Mouse (Mus musculus): Measurements from ENCODE around the gene Gm49333. TPM values are rescaled to one million over a fixed set of nuclear protein-coding genes. Genes with fewer than 3 reads are reported as not detected.

The Gm49333 gene
- polyA plus RNA-seq, 2 experiments: 0.04 TPM; not detected in 1

GRCm38 (mm10) chr16:20628871-20629391, 17.5 kb downstream of the Gm49333 start:
- Histone ChIP-seq H3K27ac (no peak overlapping the region), H3K4me3 (ENCODE audit: insufficient read depth in 1 of 2, low read depth in 2 of 2, low read length in 2 of 2) (no peak overlapping the region), H3K9ac (replicated peaks) (no peak overlapping the region), H3K27me3 (ENCODE audit: control insufficient read depth, insufficient read depth, low read length) (peaks cover 27% of the 10 kb centered on the region), H3K4me2 (ENCODE audit: low read depth) (no peak overlapping the region), H3K9me3 (ENCODE audit: control insufficient read depth, low read length) (no peaks in the 10 kb centered on the region), H3K4me1 (replicated peaks; ENCODE audit: control insufficient read depth in 2 of 2, insufficient read depth in 2 of 2, low read length in 1 of 2) (no peaks in the 10 kb centered on the region), H3K36me3 (replicated peaks; ENCODE audit: control insufficient read depth, insufficient read depth, low read depth) (no peaks in the 10 kb centered on the region)
- TF ChIP-seq EP300 (IDR thresholded peaks at IDR 0.05; ENCODE audit: low read depth) (no peak), CTCF (IDR thresholded peaks at IDR 0.05; ENCODE audit: low read depth) (no peak)
- DNase-seq (ENCODE audit: low read depth in 3 of 3, low spot score in 3 of 3) (no peak), ATAC-seq (ENCODE audit: insufficient read depth) (no peak)
- WGBS (ENCODE audit: insufficient replicate concordance): 56% methylated on average over 11 of the region's 11 CpGs

DNA sequence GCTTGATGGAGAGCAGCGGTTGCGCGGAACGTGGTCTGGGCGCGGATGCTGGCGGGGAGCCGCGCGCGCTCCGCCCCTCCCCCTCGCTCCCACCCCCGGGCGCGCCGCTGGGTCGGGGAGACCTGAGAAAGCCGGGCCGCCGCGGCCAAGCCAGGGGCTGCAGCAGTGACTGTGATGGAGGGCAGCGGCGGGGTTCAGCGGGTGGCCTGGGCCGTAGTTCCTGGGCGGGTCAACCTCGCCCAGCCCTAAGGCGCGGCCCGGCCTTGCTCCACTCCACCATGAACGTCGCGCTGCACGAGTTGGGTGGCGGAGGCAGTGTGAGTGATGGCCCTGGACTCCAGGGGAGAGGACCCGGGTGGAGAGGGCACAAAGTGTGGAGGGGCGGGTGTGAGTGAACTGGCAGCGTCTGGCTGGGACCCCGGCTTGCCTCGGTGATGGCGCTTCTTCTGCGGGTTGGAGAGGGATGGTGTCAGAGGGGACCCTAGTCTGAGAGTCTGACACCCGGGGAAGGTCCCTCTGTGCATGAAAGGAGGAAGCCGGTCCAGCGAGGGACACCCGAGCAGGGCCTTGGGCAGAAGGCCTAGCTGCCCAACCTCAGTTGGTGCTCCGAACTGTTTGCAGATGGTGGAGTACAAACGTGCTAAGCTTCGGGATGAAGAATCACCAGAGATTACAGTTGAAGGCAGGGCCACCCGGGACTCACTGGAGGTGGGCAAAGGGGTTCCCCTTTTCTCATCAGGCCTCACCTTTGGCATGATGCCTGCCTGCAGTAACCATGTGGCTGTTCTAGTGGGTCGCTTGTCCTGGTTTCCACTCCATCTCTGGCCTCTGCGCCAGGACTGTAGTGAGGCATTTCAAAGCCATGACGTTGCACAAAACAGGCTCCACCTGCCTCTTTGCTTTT, 18.6 kb downstream of the Gm49333 start, which contains the start of gene Ece2:
Gene Ece2, plus strand, starts transcription at position 98 of the 904 bp plus-strand sequence.
- TF ChIP-seq CTCF (IDR thresholded peaks at IDR 0.05; ENCODE audit: low read depth) (no peak), EP300 (IDR thresholded peaks at IDR 0.05; ENCODE audit: low read depth) (no peak)
- H3K36me3 ChIP-seq (replicated peaks; ENCODE audit: control insufficient read depth, insufficient read depth, low read depth): no peaks in the 10 kb centered on the region
- H3K9ac ChIP-seq (replicated peaks): no peak within 1 kb of the TSS
- 12% methylated on average over 54 of the region's 54 CpGs for WGBS (ENCODE audit: insufficient replicate concordance)
- no peaks in the 10 kb centered on the region for H3K9me3 ChIP-seq (ENCODE audit: control insufficient read depth, low read length)
- peak within 1 kb of the TSS in 1 of 2 experiments; percentile 41; a peak in 2 of 4 replicates for H3K4me3 ChIP-seq (ENCODE audit: insufficient read depth in 1 of 2, low read depth in 2 of 2, low read length in 2 of 2)
- no peak for DNase-seq (ENCODE audit: low read depth in 3 of 3, low spot score in 3 of 3)
- peaks cover 27% of the 10 kb centered on the region for H3K27me3 ChIP-seq (ENCODE audit: control insufficient read depth, insufficient read depth, low read length)
- ATAC-seq (ENCODE audit: insufficient read depth): no peak
- H3K27ac ChIP-seq: no peak within 1 kb of the TSS
- H3K4me1 ChIP-seq (replicated peaks; ENCODE audit: control insufficient read depth in 2 of 2, insufficient read depth in 2 of 2, low read length in 1 of 2): no peaks in the 10 kb centered on the region
- peak within 1 kb of the TSS; percentile 53 for H3K4me2 ChIP-seq (ENCODE audit: low read depth)

DNA sequence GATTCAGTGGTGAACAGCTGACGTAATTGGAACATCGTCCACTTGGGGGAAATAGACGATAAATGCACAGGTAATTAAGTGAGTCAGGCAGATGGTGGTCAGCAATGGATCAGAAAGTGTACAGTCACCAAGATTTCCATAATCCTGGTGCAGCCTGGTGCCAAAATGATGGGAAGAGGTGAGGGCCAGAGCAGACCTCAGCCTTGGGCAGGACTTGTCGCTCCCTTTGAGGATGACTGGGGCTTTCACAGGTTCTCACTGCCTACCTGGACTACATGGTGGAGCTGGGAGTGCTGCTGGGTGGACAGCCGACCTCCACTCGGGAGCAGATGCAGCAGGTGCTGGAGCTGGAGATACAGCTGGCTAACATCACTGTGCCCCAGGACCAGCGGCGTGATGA, 26.0 kb downstream of the Gm49333 start:
- H3K9ac ChIP-seq (replicated peaks): no peak overlapping the region
- TF ChIP-seq EP300 (IDR thresholded peaks at IDR 0.05; ENCODE audit: low read depth) (no peak), CTCF (IDR thresholded peaks at IDR 0.05; ENCODE audit: low read depth) (no peak)
- no peak overlapping the region for H3K4me3 ChIP-seq (ENCODE audit: insufficient read depth in 1 of 2, low read depth in 2 of 2, low read length in 2 of 2)
- H3K9me3 ChIP-seq (ENCODE audit: control insufficient read depth, low read length): no peaks in the 10 kb centered on the region
- DNase-seq (ENCODE audit: low read depth in 3 of 3, low spot score in 3 of 3) (no peak), ATAC-seq (ENCODE audit: insufficient read depth) (no peak)
- no peaks in the 10 kb centered on the region for H3K36me3 ChIP-seq (replicated peaks; ENCODE audit: control insufficient read depth, insufficient read depth, low read depth)
- H3K4me2 ChIP-seq (ENCODE audit: low read depth): no peak overlapping the region
- no peaks in the 10 kb centered on the region for H3K27me3 ChIP-seq (ENCODE audit: control insufficient read depth, insufficient read depth, low read length)
- no peaks in the 10 kb centered on the region for H3K4me1 ChIP-seq (replicated peaks; ENCODE audit: control insufficient read depth in 2 of 2, insufficient read depth in 2 of 2, low read length in 1 of 2)
- no peak overlapping the region for H3K27ac ChIP-seq
- WGBS (ENCODE audit: insufficient replicate concordance): 56% methylated on average over 8 of the region's 8 CpGs

DNA sequence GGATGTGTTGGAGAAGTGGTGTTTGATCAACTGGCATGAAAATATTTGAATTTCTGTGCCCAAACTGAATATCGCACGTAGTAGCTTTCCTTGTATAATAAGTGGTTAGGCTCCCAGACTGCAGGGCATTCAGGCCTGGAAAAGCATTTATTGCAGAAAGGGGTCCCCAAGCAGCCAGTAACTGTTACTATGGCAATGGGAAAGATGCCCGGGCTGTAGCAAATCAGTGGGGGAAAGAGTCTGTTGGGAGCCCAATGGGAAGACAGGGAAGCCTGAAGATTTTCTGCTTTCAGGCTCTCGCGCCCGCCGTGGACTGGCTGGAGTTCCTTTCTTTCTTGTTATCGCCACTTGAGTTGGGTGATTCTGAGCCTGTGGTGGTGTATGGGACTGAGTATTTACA, 27.0 kb downstream of the Gm49333 start:
- DNase-seq (ENCODE audit: low read depth in 3 of 3, low spot score in 3 of 3) (no peak), ATAC-seq (ENCODE audit: insufficient read depth) (no peak)
- no peaks in the 10 kb centered on the region for H3K27me3 ChIP-seq (ENCODE audit: control insufficient read depth, insufficient read depth, low read length)
- TF ChIP-seq CTCF (IDR thresholded peaks at IDR 0.05; ENCODE audit: low read depth) (no peak), EP300 (IDR thresholded peaks at IDR 0.05; ENCODE audit: low read depth) (no peak)
- no peak overlapping the region for H3K9ac ChIP-seq (replicated peaks)
- H3K4me1 ChIP-seq (replicated peaks; ENCODE audit: control insufficient read depth in 2 of 2, insufficient read depth in 2 of 2, low read length in 1 of 2): no peaks in the 10 kb centered on the region
- H3K4me2 ChIP-seq (ENCODE audit: low read depth): no peak overlapping the region
- H3K9me3 ChIP-seq (ENCODE audit: control insufficient read depth, low read length): no peaks in the 10 kb centered on the region
- 74% methylated on average over 8 of the region's 8 CpGs for WGBS (ENCODE audit: insufficient replicate concordance)
- no peaks in the 10 kb centered on the region for H3K36me3 ChIP-seq (replicated peaks; ENCODE audit: control insufficient read depth, insufficient read depth, low read depth)
- H3K4me3 ChIP-seq (ENCODE audit: insufficient read depth in 1 of 2, low read depth in 2 of 2, low read length in 2 of 2): no peak overlapping the region
- no peak overlapping the region for H3K27ac ChIP-seq

GRCm38 (mm10) chr16:20642161-20642560, 30.8 kb downstream of the Gm49333 start:
- Histone ChIP-seq H3K27ac (no peak overlapping the region), H3K4me1 (replicated peaks; ENCODE audit: control insufficient read depth in 2 of 2, insufficient read depth in 2 of 2, low read length in 1 of 2) (no peaks in the 10 kb centered on the region), H3K36me3 (replicated peaks; ENCODE audit: control insufficient read depth, insufficient read depth, low read depth) (no peaks in the 10 kb centered on the region), H3K27me3 (ENCODE audit: control insufficient read depth, insufficient read depth, low read length) (no peaks in the 10 kb centered on the region), H3K9ac (replicated peaks) (no peak overlapping the region), H3K4me2 (ENCODE audit: low read depth) (no peak overlapping the region), H3K4me3 (ENCODE audit: insufficient read depth in 1 of 2, low read depth in 2 of 2, low read length in 2 of 2) (no peak overlapping the region), H3K9me3 (ENCODE audit: control insufficient read depth, low read length) (no peaks in the 10 kb centered on the region)
- WGBS (ENCODE audit: insufficient replicate concordance): under 1% methylated on average over 8 of the region's 8 CpGs
- TF ChIP-seq EP300 (IDR thresholded peaks at IDR 0.05; ENCODE audit: low read depth) (no peak), CTCF (IDR thresholded peaks at IDR 0.05; ENCODE audit: low read depth) (peak; percentile 87)
- no peak for ATAC-seq (ENCODE audit: insufficient read depth)
- no peak for DNase-seq (ENCODE audit: low read depth in 3 of 3, low spot score in 3 of 3)

All from liver, embryonic 14.5 days (tissue).